In genomic region chr13:73305398-73306084, GRCm38 (mm10) we compare ENCODE assay signal across 12 mouse cellular contexts. TPM values are rescaled to one million over a fixed set of nuclear protein-coding genes. Genes with fewer than 3 reads are reported as not detected.
DNase-seq lines count a peak whose midpoint lies in the region; ATAC-seq lines count a peak whose summit lies in the region.
"Had no signal": no experiment of that assay in that cellular context is flagged by ENCODE, and none has a peak within 500 bp of the region (broad histone marks: within the 10 kb centered on the region; RNA-seq: fewer than 3 reads in every experiment).

No protein-coding gene starts in this region.

- H3K9me3 ChIP-seq in heart, embryonic 12.5 days (replicated peaks) = no peaks in the 10 kb centered on the region
- H3K9me3 ChIP-seq in neural tube, embryonic 13.5 days = no peaks in the 10 kb centered on the region
- H3K9me3 ChIP-seq in intestine, embryonic 15.5 days = no peaks in the 10 kb centered on the region
- H3K9me3 ChIP-seq: limb, embryonic 13.5 days; neural tube, embryonic 12.5 days had no signal

- ATAC-seq in heart, embryonic 12.5 days (ENCODE audit: insufficient number of reproducible peaks, low FRiP score) = no peak
- ATAC-seq in neural tube, embryonic 13.5 days (ENCODE audit: low read depth) = peak; percentile 26; the same call in 1 of the 2 replicates
- ATAC-seq in intestine, embryonic 15.5 days = peak; percentile 84
- no peak for ATAC-seq in monocyte, adult 5-6 weeks (replicated peaks; ENCODE audit: insufficient number of reproducible peaks, low FRiP score, low TSS enrichment, poor library complexity, severe bottlenecking)

- intact Hi-C loops in heart, postnatal 25 days (cut with DNase I) = no loop called here

- DNase-seq in heart, postnatal 25 days (ENCODE audit: low spot score) = no peak
- DNase-seq in neural tube, embryonic 10.5 days (ENCODE audit: extremely low spot score, low spot score) = no peak
- DNase-seq in yolk sac, embryonic 10.5 days (ENCODE audit: low spot score) = peak; percentile 25
- DNase-seq in cerebellum, postnatal 14 days = no peak

- H3K4me2 ChIP-seq in heart, embryonic 12.5 days = peak overlapping the region; percentile 28; the same call in 1 of the 2 replicates
- H3K4me2 ChIP-seq in neural tube, embryonic 13.5 days = no peak overlapping the region
- peak overlapping the region; percentile 20; the same call in 1 of the 2 replicates for H3K4me2 ChIP-seq in intestine, embryonic 15.5 days (replicated peaks)
- H3K4me2 ChIP-seq: limb, embryonic 13.5 days; neural tube, embryonic 12.5 days had no signal

- H3K27me3 ChIP-seq in heart, embryonic 12.5 days (replicated peaks) = 0 out of 2 replicates have a peak, but pooled peaks cover 5% of the 10 kb centered on the region
- peaks cover 55% of the 10 kb centered on the region for H3K27me3 ChIP-seq in neural tube, embryonic 13.5 days
- no peaks in the 10 kb centered on the region for H3K27me3 ChIP-seq in intestine, embryonic 15.5 days (replicated peaks)

- no peaks in the 10 kb centered on the region for H3K36me3 ChIP-seq in heart, embryonic 12.5 days
- H3K36me3 ChIP-seq in neural tube, embryonic 13.5 days = no peaks in the 10 kb centered on the region
- H3K36me3 ChIP-seq in intestine, embryonic 15.5 days = no peaks in the 10 kb centered on the region
- H3K36me3 ChIP-seq: limb, embryonic 13.5 days; neural tube, embryonic 12.5 days had no signal

- H3K9ac ChIP-seq in heart, embryonic 12.5 days = peak overlapping the region; percentile 62
- H3K9ac ChIP-seq in neural tube, embryonic 13.5 days = no peak overlapping the region
- H3K9ac ChIP-seq in intestine, embryonic 15.5 days = no peak overlapping the region
- H3K9ac ChIP-seq: limb, embryonic 13.5 days; neural tube, embryonic 12.5 days had no signal

- no peak overlapping the region for H3K4me3 ChIP-seq in heart, embryonic 12.5 days
- no peak overlapping the region for H3K4me3 ChIP-seq in neural tube, embryonic 13.5 days
- H3K4me3 ChIP-seq in intestine, embryonic 15.5 days (replicated peaks) = no peak overlapping the region
- H3K4me3 ChIP-seq: limb, embryonic 13.5 days; neural tube, embryonic 12.5 days had no signal

- H3K27ac ChIP-seq in heart, embryonic 12.5 days (ENCODE audit: poor library complexity, severe bottlenecking) = peak overlapping the region; percentile 81
- no peak overlapping the region for H3K27ac ChIP-seq in neural tube, embryonic 13.5 days (replicated peaks)
- H3K27ac ChIP-seq in intestine, embryonic 15.5 days = 0 out of 2 replicates have a peak overlapping the region, but pooled peaks have one; percentile 2
- H3K27ac ChIP-seq: limb, embryonic 13.5 days; neural tube, embryonic 12.5 days had no signal

- H3K4me1 ChIP-seq in heart, embryonic 12.5 days (replicated peaks) = peaks cover 45% of the 10 kb centered on the region
- H3K4me1 ChIP-seq in neural tube, embryonic 13.5 days (replicated peaks) = peaks cover 8% of the 10 kb centered on the region; the same call in 1 of the 2 replicates
- no peaks in the 10 kb centered on the region for H3K4me1 ChIP-seq in intestine, embryonic 15.5 days (replicated peaks)
- H3K4me1 ChIP-seq: limb, embryonic 13.5 days had no signal

- WGBS in heart, embryonic 12.5 days = 52% methylated on average over 8 of the region's 8 CpGs
- 33% methylated on average over 8 of the region's 8 CpGs for WGBS in neural tube, embryonic 13.5 days
- WGBS in intestine, embryonic 15.5 days = 54% methylated on average over 8 of the region's 8 CpGs

RNA-seq across cellular contexts. Expression of gene Mrpl36, which starts 22.8 kb away (rescaled TPM):
- 155 and 157 TPM in 2 replicates for polyA plus RNA-seq in heart, embryonic 12.5 days (2016; fragmentation: Nextera tagmentation; extraction: Ambion mirVana)
- total RNA-seq in heart, postnatal 25 days (2021) = 10 to 100 TPM; 52.7 to 54.5 TPM
- 99.6 and 110 TPM in 2 replicates for polyA plus RNA-seq in neural tube, embryonic 13.5 days (2015; fragmentation: Nextera tagmentation; extraction: Ambion mirVana)
- polyA plus RNA-seq in intestine, embryonic 15.5 days (2015; fragmentation: Nextera tagmentation; extraction: Ambion mirVana) = 159 and 160 TPM in 2 replicates
- total RNA-seq in monocyte, adult 5-6 weeks (2017) = 13.4 to 21.6 TPM (median 21.1 TPM) in 3 replicates

RNA-seq across cellular contexts. Expression of gene Ndufs6, which starts 22.8 kb away (rescaled TPM):
- polyA plus RNA-seq in heart, embryonic 12.5 days (2016; fragmentation: Nextera tagmentation; extraction: Ambion mirVana) = 565 and 582 TPM in 2 replicates
- 1,000 to 10,000 TPM; 1,182 to 1,218 TPM for total RNA-seq in heart, postnatal 25 days (2021)
- 387 and 390 TPM in 2 replicates for polyA plus RNA-seq in neural tube, embryonic 13.5 days (2015; fragmentation: Nextera tagmentation; extraction: Ambion mirVana)
- 464 and 509 TPM in 2 replicates for polyA plus RNA-seq in intestine, embryonic 15.5 days (2015; fragmentation: Nextera tagmentation; extraction: Ambion mirVana)
- 56.8 to 89.3 TPM (median 66.2 TPM) in 3 replicates for total RNA-seq in monocyte, adult 5-6 weeks (2017)

RNA-seq across cellular contexts. Expression of gene Irx4, which starts 45.3 kb away (rescaled TPM):
- polyA plus RNA-seq in heart, embryonic 12.5 days (2016; fragmentation: Nextera tagmentation; extraction: Ambion mirVana) = 62.4 and 65.9 TPM in 2 replicates
- total RNA-seq in heart, postnatal 25 days (2021) = 10 to 100 TPM; 26.0 to 27.0 TPM
- 0.80 and 1.1 TPM in 2 replicates for polyA plus RNA-seq in neural tube, embryonic 13.5 days (2015; fragmentation: Nextera tagmentation; extraction: Ambion mirVana)
- polyA plus RNA-seq in intestine, embryonic 15.5 days (2015; fragmentation: Nextera tagmentation; extraction: Ambion mirVana) = 0.26 and 0.47 TPM in 2 replicates
- not detected in 3 replicates for total RNA-seq in monocyte, adult 5-6 weeks (2017)
- total RNA-seq: gastrocnemius, adult 18-20 months; layer of hippocampus, adult 18-20 months had no signal

Comparison
In these comparisons a context has a peak if more than half of its experiments do, and no peak if none do; other contexts are left out.
1. ATAC-seq: peak in neural tube, embryonic 13.5 days (single experiment) and intestine, embryonic 15.5 days (single experiment); none in heart, embryonic 12.5 days (single experiment) and monocyte, adult 5-6 weeks (single experiment).
2. RNA of gene Irx4, which starts 45.3 kb away (polyA plus RNA-seq): 62.4 to 65.9 TPM in heart, embryonic 12.5 days; 0.80 to 1.1 TPM in neural tube, embryonic 13.5 days and 0.26 to 0.47 TPM in intestine, embryonic 15.5 days; every median in the first group is over 10 times any median in the second.